Mouse (Mus musculus): ENCODE measurements around the gene Eif4ebp2. TPM values are rescaled to one million over a fixed set of nuclear protein-coding genes. Genes with fewer than 3 reads are reported as not detected.

Gene Eif4ebp2
- polyA plus RNA-seq, 1 experiment = 131 TPM

GRCm38 (mm10) chr10:61445016-61445415 is 7.4 kb downstream of the Eif4ebp2 start:
- WGBS = 60% methylated on average over 3 of the region's 3 CpGs
- no peak overlapping the region for H3K27ac ChIP-seq (ENCODE audit: insufficient read depth, low read depth, low read length)

GRCm38 (mm10) chr10:61443876-61444275 is 8.6 kb downstream of the Eif4ebp2 start:
- Histone ChIP-seq H3K27me3 (ENCODE audit: control insufficient read depth, insufficient read depth, low read length) (no peaks in the 10 kb centered on the region), H3K4me1 (ENCODE audit: control insufficient read depth, insufficient read depth, insufficient read length, low read length) (peaks cover 13% of the 10 kb centered on the region), H3K27ac (ENCODE audit: insufficient read depth, low read depth, low read length) (no peak overlapping the region), H3K36me3 (ENCODE audit: control insufficient read depth, insufficient read depth, low read length) (peaks cover 15% of the 10 kb centered on the region), H3K4me3 (ENCODE audit: low read depth, low read length) (no peak overlapping the region)
- WGBS = 46% methylated on average over 1 of the region's 1 CpGs
- TF ChIP-seq CTCF (IDR thresholded peaks at IDR 0.05; ENCODE audit: extremely low read depth, insufficient read length, insufficient replicate concordance, low read depth, low read length) (no peak), POLR2A (IDR thresholded peaks at IDR 0.05; ENCODE audit: low read depth, low read length) (no peak)

More at GRCm38 (mm10) chr10:61445016-61445415, 7.4 kb downstream of the Eif4ebp2 start:
- no peak for TF ChIP-seq POLR2A (IDR thresholded peaks at IDR 0.05; ENCODE audit: low read depth, low read length)
- TF ChIP-seq CTCF (IDR thresholded peaks at IDR 0.05; ENCODE audit: extremely low read depth, insufficient read length, insufficient replicate concordance, low read depth, low read length) = no peak
- Histone ChIP-seq H3K27me3 (ENCODE audit: control insufficient read depth, insufficient read depth, low read length) (no peaks in the 10 kb centered on the region), H3K36me3 (ENCODE audit: control insufficient read depth, insufficient read depth, low read length) (peaks cover 18% of the 10 kb centered on the region), H3K4me3 (ENCODE audit: low read depth, low read length) (no peak overlapping the region), H3K4me1 (ENCODE audit: control insufficient read depth, insufficient read depth, insufficient read length, low read length) (peaks cover 22% of the 10 kb centered on the region)

GRCm38 (mm10) chr10:61443456-61443855 is 9.0 kb downstream of the Eif4ebp2 start:
- Histone ChIP-seq H3K4me3 (ENCODE audit: low read depth, low read length) (no peak overlapping the region), H3K27me3 (ENCODE audit: control insufficient read depth, insufficient read depth, low read length) (no peaks in the 10 kb centered on the region), H3K27ac (ENCODE audit: insufficient read depth, low read depth, low read length) (no peak overlapping the region), H3K36me3 (ENCODE audit: control insufficient read depth, insufficient read depth, low read length) (peaks cover 15% of the 10 kb centered on the region), H3K4me1 (ENCODE audit: control insufficient read depth, insufficient read depth, insufficient read length, low read length) (peaks cover 10% of the 10 kb centered on the region)
- 60% methylated on average over 6 of the region's 6 CpGs for whole genome bisulfite sequencing
- TF ChIP-seq CTCF (IDR thresholded peaks at IDR 0.05; ENCODE audit: extremely low read depth, insufficient read length, insufficient replicate concordance, low read depth, low read length) = no peak
- no peak for TF ChIP-seq POLR2A (IDR thresholded peaks at IDR 0.05; ENCODE audit: low read depth, low read length)

- Histone ChIP-seq H3K4me3 (ENCODE audit: low read depth, low read length) (no peak overlapping the region), H3K27me3 (ENCODE audit: control insufficient read depth, insufficient read depth, low read length) (no peaks in the 10 kb centered on the region), H3K4me1 (ENCODE audit: control insufficient read depth, insufficient read depth, insufficient read length, low read length) (peaks cover 5% of the 10 kb centered on the region), H3K27ac (ENCODE audit: insufficient read depth, low read depth, low read length) (no peak overlapping the region), H3K36me3 (ENCODE audit: control insufficient read depth, insufficient read depth, low read length) (peaks cover 4% of the 10 kb centered on the region; the same call in 1 of the 2 replicates)
- WGBS = 60% methylated on average over 7 of the region's 7 CpGs
- TF ChIP-seq POLR2A (IDR thresholded peaks at IDR 0.05; ENCODE audit: low read depth, low read length) (no peak), CTCF (IDR thresholded peaks at IDR 0.05; ENCODE audit: extremely low read depth, insufficient read length, insufficient replicate concordance, low read depth, low read length) (no peak)
These were observed 12.2 kb downstream of the Eif4ebp2 start for GRCm38 (mm10) chr10:61440202-61440800.

- Histone ChIP-seq H3K4me1 (ENCODE audit: control insufficient read depth, insufficient read depth, insufficient read length, low read length) (peaks cover 4% of the 10 kb centered on the region; the same call in 1 of the 2 replicates), H3K4me3 (ENCODE audit: low read depth, low read length) (no peak overlapping the region), H3K27me3 (ENCODE audit: control insufficient read depth, insufficient read depth, low read length) (no peaks in the 10 kb centered on the region), H3K27ac (ENCODE audit: insufficient read depth, low read depth, low read length) (no peak overlapping the region), H3K36me3 (ENCODE audit: control insufficient read depth, insufficient read depth, low read length) (peaks cover 50% of the 10 kb centered on the region)
- TF ChIP-seq CTCF (IDR thresholded peaks at IDR 0.05; ENCODE audit: extremely low read depth, insufficient read length, insufficient replicate concordance, low read depth, low read length) = no peak
- 82% methylated on average over 9 of the region's 9 CpGs for WGBS
These were observed 21.1 kb downstream of the Eif4ebp2 start for GRCm38 (mm10) chr10:61431375-61431774.

GRCm38 (mm10) chr10:61429043-61429442 is 23.4 kb downstream of the Eif4ebp2 start:
- Histone ChIP-seq H3K4me1 (ENCODE audit: control insufficient read depth, insufficient read depth, insufficient read length, low read length) (peaks cover 8% of the 10 kb centered on the region; the same call in 1 of the 2 replicates), H3K36me3 (ENCODE audit: control insufficient read depth, insufficient read depth, low read length) (peaks cover 36% of the 10 kb centered on the region), H3K27me3 (ENCODE audit: control insufficient read depth, insufficient read depth, low read length) (no peaks in the 10 kb centered on the region), H3K4me3 (ENCODE audit: low read depth, low read length) (no peak overlapping the region), H3K27ac (ENCODE audit: insufficient read depth, low read depth, low read length) (no peak overlapping the region)
- TF ChIP-seq POLR2A (IDR thresholded peaks at IDR 0.05; ENCODE audit: low read depth, low read length) (no peak), CTCF (IDR thresholded peaks at IDR 0.05; ENCODE audit: extremely low read depth, insufficient read length, insufficient replicate concordance, low read depth, low read length) (no peak)
- WGBS = 87% methylated on average over 5 of the region's 5 CpGs

- WGBS = 61% methylated on average over 4 of the region's 4 CpGs
- Histone ChIP-seq H3K4me1 (ENCODE audit: control insufficient read depth, insufficient read depth, insufficient read length, low read length) (peaks cover 8% of the 10 kb centered on the region; the same call in 1 of the 2 replicates), H3K27me3 (ENCODE audit: control insufficient read depth, insufficient read depth, low read length) (no peaks in the 10 kb centered on the region), H3K27ac (ENCODE audit: insufficient read depth, low read depth, low read length) (no peak overlapping the region), H3K4me3 (ENCODE audit: low read depth, low read length) (no peak overlapping the region), H3K36me3 (ENCODE audit: control insufficient read depth, insufficient read depth, low read length) (peaks cover 30% of the 10 kb centered on the region)
- TF ChIP-seq POLR2A (IDR thresholded peaks at IDR 0.05; ENCODE audit: low read depth, low read length) (no peak), CTCF (IDR thresholded peaks at IDR 0.05; ENCODE audit: extremely low read depth, insufficient read length, insufficient replicate concordance, low read depth, low read length) (no peak)
These were observed 24.0 kb downstream of the Eif4ebp2 start for GRCm38 (mm10) chr10:61428416-61428815.
